Mouse (Mus musculus): ENCODE measurements around the gene Chst11.

Gene Chst11

DNA sequence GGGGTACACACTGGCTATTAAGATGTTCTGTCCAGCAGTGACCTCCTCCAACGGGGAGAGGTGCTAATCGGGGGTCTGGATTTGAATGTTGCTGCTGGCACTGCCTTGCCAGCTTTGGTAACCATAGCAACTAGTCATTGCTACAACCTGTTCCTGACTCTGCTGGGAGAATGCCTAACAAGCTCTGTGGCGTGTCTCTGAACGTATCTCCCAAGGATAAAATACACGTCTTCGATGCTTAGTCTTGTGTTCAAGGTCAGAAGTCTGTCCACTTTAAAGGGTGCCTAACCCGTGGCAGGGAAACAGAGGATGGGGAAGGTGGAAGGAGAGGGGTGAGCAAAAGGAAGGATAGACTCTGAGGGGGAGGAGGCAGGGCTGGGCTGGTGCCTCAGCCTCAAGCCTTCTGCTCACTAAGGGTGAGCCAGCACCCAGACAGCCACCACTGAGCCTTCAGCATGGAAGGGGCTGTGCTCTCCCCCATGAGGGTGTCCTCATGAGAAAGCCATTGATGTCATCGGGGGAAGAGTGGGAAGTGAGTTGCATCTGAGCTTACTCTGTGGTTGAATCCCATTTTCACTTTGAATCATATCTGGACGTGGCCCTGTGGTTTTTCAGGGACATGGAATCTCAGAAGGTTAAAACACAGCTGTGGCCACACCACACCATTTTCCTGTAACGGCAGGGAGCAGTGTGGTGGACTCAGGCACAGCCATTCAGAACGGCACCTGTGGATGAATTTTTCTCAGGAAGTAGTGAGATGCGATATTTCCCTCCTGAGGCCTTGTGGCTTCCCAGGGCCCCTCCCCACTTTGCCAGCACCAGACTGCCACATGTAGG is 164.3 kb downstream of the Chst11 start:
- DNase-seq: no peak

DNA sequence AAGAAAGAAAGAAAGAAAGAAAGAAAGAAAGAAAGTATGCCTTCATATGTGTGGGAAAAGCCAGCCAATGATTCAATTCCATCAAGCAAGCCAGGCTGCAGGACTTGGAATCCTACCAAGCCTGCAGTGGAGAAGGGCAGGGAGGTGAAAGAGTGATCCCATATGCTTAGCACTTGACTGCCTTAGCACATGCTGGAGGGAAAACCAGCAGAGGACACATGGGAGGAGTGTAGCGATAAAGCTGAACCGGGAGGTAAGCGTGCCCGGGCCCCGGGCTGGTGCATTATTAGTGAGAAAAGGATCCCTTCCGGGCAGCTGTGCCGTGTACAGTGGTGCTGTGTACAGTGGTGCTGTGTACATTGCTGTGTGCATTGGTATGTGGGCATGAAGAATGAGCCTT is 165.3 kb downstream of the Chst11 start:
- peak; percentile 44 to 48 for DNase-seq

DNA sequence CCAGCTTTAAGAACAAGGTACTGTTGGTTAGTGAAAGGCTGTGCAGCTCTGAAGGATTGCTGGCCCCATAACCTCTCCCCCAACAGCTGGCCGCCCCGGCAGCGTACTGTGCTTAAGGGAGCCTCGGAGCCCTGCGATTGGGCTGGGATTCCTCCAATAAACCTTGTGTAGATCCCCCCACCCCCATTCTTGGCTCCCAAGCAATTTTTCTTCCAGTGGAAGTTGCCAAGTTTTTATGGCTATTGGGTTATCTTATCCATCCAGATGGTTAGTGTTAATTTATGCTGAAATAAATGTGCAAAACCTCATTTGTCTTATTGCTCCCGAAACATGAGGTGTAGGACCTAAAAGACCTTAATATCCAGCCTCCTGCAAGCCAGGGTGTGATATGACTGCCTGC is 166.1 kb downstream of the Chst11 start:
- DNase-seq: no peak

DNA sequence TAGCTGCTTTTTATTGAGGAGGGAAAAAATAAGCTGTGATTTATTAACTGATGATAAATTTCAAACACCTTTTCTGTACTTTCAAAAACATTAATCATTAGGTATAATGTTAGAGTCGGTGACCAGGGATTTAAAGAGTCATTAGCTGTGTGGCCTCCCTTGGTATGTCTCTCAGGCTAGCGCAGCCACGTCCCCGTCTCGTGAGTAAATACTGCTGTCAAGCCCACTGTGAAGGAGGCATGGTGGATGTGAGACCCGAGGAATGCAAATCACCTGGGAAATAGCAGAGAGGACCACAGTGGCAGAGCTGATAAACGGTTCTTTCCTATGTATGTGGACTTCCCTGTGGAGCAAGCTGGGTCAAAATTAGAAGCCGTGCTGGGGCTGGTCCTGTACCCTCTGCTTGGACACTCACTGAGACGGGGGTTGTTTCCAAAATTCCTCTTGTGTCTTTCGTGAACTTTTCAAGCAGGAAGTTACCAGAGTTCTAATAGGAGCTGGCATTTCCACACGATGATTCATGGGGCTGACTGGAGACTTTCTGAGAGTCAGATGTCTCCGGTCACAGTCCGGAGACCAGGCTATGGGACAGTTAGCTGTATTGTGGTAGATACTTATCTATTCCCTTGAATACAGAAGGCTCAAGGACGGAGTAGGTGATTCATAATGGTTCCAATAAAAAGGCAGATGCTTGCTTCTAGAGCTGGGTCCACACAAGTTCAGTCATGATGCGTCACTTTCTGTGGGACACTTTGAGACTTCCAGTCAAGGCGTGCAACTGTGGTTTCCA is 166.8 kb downstream of the Chst11 start:
- DNase-seq: no peak

DNA sequence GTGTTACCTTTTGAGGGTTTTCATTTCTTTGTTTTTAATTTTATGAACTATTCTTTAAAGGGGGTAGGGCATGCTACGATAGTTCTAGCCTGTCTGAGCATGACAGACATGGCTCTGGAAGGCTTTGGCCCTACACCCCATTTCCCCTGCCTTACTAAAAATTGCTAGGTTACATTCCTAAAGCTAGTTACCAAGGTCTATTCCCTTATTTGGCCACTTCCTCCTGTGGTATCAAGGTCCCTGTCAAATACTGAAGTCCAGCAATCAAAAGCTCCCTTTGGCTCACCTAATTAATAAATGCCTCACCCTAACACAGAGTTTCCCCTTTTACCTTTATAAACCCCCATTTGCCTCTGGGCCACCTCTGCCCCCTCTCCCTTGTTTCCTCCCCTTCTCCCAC is 167.4 kb downstream of the Chst11 start:
- no peak for DNase-seq

DNA sequence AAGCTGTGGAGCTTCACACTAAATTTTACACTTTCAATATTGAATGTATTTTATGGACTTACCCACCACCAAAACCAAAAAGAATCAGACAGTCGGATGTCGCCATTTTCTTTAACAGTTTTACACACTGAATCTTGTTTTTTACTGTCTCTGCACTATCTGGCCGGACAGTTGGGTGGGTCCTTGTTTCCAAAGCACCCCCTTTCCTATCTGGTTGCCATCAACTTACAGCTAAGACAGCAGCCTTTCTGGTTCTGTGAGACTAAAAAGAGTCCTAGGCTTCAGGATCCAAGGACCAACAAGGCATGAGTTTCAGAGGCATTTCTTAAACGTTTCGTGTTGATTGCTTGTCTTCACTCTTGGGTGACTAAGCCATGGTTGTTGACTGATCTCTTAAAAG is 168.1 kb downstream of the Chst11 start:
- no peak for DNase-seq

DNA sequence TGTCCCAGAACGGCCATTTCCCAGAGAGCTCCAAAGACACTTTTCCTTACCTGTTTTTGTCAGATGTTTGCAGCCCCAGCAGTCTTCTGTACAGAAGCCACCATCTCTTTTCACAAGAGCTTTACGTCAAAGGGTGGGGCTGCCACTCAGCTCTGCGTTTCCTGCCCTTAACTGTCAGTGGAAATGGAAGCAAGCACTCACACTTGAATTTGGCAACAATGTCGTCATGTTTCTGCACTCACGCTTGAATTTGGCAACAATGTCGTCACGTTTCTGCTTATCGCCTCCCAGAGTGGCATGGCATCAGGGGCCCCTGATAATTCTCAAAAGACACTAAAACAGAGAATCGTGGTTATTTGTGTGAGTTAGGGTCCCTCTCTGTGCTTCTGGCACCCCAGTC is 168.6 kb downstream of the Chst11 start:
- DNase-seq: no peak

DNA sequence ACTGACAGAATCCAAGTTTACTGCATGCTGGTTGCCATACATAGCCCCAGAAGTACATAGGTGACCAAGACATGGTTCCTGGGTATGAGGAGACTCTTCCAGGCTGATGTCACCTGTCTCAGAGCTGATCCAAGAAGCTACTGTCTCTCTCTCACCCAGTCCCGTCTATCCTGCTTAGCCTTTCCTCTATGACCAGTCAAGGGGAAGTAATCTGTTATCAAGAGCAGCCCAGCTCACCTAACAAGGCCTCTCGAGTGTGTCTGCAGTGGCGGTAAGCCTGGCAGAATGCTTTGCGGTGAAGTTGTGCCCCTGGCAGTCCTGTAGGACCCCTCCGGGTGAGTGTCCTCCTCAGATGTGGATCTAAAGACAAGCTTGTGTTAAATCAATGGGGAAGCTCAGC is 172.0 kb downstream of the Chst11 start:
- DNase-seq: no peak

DNA sequence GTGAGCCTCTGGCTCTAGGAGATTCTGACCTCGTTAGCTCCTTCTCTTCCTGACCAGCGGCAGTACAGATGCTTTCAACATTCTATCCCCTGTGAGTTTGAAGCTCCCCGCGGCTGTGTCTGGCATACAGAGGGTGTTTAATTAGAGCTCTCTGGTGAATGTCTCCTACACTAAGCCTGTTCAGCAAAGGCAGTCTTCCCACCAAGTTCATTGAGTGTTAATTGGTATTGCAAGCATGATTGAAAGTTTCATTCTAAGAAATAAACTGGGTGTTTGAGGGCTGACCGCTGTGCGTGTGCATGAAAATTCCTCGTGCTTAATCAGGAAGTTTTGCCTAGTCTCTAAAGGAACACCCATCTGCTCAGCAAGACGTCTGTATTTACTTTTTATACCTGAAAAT is 173.0 kb downstream of the Chst11 start:
- DNase-seq: no peak

DNA sequence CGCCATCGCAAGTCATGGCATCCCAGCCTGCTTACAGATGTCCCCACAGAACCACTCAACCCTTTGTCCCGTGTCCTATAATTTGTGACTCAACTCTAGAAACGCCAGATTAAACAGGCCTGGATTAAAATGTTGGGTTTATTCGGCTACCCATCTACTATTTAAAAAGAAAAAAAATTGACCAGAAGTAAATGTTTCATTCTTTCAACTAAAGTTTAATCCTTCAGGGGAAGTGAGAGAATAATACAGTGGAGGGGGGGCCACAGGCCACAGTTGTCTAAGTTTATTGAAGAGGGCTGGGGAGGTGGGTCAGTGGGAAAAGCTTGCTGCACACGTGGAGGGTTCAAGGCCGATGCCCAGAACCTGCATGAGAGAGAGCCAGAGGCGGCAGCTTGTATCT is 173.9 kb downstream of the Chst11 start:
- DNase-seq: no peak

DNA sequence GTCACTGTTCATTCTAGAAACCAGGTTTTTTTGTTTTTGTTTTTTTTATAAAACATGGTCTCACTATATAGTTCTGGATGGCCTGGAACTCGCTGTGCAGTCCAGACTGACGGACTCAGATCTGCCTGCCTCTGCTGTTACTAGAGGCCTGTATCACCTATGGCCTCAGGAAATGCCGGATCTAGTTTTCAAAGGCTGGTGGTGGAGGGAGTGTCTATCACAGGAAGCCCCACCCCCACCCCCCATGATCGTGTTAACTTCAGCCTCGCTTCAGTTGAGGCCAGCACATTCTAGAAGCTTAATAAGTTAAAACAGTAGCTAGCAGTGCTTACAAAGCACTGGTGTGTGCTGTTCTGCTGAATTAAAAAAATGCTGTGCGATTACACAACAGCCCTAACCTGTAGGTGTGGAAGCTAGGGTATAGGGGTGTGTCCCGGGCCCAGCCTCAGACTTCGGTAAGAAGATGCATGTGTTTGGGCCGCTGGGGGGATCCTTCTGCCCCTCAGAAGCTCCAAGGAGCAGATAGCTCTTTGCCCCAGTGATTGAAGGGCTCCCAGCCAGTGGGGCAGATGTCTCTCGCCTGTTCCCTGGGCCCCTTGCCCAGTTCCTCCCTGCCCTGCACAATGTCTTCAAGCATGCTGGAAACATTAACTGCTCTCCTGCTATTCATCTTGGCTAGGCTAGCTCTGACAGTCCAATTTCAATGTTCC is 176.5 kb downstream of the Chst11 start:
- peak; percentile 84 to 86 for DNase-seq

DNA sequence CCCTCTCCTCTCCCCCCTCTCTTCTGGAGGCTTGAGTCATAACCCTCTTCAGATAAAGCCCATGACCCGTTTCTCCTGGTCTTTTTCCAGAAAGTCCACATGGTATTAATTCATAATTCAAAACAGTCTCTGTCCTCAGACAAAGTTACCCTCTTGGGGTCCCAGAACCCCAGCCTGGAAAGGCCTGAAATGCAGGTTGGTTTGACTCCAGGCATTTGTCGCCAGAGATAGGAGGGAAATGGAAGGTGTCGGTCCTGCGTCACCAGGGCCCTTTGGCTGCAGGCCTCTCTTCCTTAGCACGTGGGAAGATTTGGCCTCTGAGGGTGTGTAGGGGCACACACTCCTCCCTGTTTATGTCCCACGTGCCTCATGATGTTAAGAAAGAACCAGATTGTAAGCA is 178.6 kb downstream of the Chst11 start:
- DNase-seq: no peak

DNA sequence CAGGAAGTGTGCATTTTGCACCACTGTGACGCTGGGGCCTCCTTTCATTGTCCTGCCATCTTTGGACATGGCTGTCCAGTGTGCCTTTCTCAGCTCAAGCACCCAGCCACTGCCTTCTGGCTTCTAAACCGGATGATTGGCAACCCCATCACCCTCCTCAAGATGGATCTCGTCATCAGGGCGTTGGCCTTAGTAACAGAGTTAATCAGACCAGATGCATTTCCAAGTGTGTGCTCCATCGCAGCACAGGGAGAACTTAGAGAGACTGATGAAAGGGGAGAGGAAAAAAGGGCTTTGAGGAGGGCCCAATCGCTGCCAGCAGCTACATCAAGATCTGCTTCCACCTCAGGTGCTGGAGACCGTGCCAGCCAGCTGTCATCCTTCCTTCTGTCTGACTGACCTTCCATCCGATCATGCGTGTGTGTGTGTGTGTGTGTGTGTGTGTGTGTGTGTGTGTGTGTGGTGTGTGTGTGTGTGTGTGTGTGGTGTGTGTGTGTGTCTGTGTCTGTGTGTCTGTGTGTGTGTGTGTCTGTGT is 179.7 kb downstream of the Chst11 start:
- DNase-seq: no peak

DNA sequence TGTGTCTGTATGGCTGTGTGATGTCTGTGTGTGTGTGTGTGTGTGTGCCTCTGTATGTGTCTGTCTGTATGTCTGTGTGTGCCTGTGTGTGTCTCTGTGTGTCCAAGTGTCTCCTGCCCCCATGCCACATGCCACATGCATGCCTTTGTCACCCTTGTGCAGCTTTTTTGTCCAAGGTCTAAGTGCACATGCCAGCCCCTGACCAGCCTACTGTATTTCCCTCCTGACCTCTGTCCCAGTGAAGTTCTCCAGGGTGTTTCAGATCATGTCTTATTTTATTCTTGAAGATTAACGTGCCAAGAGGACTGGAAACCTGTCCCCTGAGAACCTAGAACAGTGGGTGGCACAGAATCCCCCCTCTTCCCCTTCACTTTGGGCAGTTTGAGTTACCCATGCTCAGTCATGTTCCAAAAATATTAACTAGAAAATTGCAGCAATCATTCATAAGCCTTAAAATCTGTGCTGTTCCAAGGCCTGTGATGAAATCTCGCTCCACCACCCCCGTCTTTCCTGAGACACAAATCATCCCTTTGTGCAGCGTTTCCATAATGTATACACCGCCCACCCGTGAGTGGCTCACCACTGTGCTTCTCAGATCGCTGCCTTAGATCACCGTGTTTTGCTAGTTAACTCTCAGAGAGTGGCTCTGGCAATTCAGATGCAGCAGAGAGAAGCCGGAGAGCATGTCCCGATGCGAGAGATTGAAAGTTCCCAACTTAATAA is 180.4 kb downstream of the Chst11 start:
- DNase-seq: no peak

DNA sequence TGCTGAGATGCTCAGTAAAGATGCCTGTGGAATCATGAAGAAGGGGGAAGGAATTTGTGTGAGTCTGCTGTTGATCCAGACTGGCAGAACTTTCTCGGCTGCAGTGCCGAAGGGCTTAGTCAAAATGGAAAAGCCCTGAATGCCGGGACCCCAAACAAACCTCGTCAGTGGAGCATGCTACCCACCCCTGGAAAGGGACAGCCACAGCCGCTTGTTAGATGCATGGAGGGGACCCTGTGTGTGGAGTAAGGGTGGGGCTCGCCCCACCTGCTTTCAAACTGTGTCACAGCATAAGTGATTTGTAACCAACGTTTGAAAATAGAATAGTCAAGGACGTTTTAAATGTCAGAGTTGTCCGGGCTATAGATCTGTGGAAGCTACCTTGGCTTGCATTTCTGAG is 181.0 kb downstream of the Chst11 start:
- DNase-seq: no peak

DNA sequence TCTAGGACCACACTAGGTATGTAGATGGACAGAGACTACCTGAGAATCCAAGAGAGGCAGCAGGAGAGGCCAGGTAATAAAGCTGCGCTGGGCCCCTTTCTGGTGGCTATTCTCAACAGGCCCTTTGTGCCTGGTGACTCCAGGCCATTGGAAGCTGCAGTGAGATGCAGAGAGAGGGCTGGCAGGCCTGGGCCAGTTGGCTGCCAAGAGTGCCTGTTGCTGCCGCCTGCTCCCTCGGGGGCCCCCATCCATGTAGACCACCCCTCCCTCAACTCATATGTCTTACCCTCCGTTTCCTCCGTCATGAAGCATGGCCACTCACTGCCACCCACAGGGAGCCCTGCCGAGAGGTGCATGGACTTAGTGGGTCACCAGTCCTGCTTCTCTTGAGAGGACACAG is 182.2 kb downstream of the Chst11 start:
- no peak for DNase-seq

DNA sequence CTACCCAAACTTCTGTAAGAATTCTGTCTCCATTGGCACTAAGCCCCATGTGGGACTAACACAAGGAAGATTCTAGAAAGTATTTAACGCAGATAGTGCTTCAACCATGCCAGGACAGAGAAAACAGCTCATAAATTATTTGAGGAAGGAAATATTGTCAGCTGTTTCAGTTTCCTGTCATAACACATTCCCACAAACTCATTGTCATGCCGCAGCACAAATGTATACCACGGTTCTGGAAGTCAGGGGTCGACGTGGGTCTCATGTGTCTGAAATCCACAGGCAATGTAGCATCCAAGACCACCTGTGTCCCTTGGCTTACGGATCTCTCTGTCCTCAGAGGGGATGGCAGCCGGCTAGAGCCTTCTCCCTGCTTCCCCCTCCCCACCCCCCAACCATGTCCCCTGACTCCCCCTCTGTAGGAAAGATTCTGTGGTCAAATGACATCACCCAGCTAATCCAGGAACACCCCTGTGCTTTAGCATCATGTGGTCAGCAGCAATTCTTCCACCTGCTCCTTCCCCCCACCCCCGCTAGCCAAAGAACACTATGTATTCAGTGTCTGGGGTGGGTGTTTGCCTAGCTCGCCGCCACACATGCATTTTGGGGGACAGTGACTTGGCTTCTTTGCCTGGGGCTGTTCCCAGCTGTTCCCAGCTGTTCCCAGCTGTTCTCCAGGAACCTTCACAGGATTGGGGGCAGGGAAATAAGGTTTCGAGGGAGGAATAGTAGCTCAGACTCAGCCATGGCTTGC is 183.2 kb downstream of the Chst11 start:
- no peak for DNase-seq

DNA sequence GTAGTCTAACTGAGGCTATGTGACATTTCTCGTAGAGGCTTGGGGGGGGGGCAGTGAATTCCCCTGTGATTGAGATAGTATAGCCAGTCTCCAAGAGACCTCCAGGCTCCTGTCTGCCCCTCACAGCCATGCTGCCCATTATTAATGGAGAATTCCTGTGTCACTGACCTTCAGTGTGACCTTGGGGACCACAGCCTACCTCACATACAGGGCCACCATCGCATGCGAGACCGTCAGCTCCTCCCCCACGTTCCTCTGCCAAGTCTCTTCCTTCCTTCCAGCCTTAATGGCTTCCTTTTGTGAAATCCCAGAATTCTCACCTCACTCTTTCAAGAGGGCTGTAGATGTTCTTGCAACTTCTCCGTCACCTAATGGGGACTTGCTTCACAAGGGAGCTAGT is 184.3 kb downstream of the Chst11 start:
- no peak for DNase-seq

DNA sequence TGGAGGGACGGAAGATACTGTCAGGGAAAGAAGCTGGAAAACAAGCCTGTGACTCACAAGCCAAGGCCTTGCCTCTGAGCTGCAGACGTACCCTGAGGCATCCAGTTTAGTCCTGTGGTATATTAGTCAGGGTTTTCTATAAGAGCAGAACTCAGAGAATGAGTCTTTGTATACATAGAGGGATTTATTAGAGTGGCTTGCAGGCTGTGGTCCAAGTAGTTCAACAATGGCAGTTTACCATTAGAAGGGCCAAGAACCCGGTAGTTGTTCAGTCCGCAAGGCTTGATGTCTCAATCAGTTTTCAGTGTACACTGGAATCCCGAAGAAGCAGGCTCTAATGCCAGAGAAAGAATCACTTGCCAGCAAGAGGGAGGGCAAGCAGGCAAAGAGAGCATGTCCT is 192.9 kb downstream of the Chst11 start:
- DNase-seq: no peak

DNA sequence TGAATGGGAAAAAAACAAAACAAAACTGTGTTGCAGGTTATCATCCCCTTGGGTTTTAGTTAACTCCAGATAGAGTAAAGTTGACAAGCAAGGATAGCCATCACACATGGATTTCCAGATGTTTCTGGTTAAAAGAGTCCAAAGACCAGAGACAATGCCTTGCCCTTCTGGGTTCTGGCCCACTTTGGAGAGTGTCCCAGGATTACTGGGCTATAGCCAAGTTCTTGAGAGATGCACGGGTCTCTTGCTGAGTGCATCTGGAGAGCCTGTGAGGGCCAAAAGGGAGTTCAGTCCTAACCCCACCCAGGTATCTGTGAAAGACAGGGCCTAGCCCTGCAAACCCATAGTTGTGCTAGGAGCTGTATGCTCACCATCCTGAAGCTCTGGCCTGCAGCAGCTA is 193.4 kb downstream of the Chst11 start:
- no peak for DNase-seq

DNA sequence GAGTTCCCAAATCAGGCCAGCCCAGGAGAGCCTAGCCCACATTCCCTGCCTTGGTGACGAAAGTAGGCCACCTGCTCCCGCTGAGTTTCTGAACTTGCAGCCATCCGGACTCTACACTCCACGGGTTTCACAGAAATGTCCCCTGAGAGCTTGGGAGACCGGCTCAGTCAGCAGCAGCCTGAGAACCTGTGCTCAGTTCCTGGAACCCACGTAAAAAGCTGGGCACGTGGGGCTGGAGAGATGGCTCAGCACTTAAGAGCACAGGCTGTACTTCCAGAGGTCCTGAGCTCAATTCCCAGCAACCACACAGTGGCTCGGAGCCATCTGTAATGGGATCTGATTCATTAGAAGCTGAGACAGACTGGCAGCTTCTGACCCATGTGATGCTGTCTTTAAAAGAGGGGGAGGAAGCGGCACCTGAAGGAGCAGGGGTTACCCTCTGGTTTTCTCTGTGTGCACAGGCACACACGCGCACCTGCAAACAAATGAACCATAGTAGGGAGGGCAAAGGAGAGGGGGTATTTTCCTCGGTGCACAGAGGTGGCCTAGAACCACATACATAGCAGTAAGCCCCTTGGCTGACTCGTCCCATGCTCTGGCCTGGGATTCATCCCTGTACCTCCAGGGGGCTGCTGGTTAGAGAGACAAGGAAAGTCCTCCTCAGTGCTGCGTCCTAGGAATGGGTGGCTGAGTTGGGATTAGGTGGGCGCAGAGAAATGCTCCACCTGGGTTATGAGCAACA is 196.7 kb downstream of the Chst11 start:
- DNase-seq: peak; percentile 49 to 65
